Mouse (Mus musculus): Measurements from ENCODE around the gene Man1c1. TPM values are rescaled to one million over a fixed set of nuclear protein-coding genes. Genes with fewer than 3 reads are reported as not detected.
A peak's percentile ranks its signal among the peaks of the same experiment; 100 is the strongest.

Gene Man1c1
- polyA plus RNA-seq, 1 experiment from 2014 or later = 2.6 TPM

GRCm38 (mm10) chr4:134631471-134632130 lies 72.5 kb downstream of the Man1c1 start:
- Histone ChIP-seq H3K4me3 (ENCODE audit: low read depth, low read length) (no peak overlapping the region), H3K27me3 (ENCODE audit: control insufficient read depth, insufficient read depth, low read length) (no peaks in the 10 kb centered on the region), H3K9ac (ENCODE audit: low read length) (no peak overlapping the region), H3K9me3 (ENCODE audit: control insufficient read depth, low read length) (no peaks in the 10 kb centered on the region), H3K36me3 (ENCODE audit: control insufficient read depth, insufficient read depth, low read length) (no peaks in the 10 kb centered on the region), H3K27ac (replicated peaks; ENCODE audit: low read depth, low read length) (no peak overlapping the region), H3K4me1 (ENCODE audit: control insufficient read depth, insufficient read depth, low read length) (peaks cover 3% of the 10 kb centered on the region; the same call in 1 of the 2 replicates), H3K4me2 (ENCODE audit: low read depth, severe bottlenecking) (no peak overlapping the region)
- WGBS = 79% methylated on average over 14 of the region's 14 CpGs
- DNase-seq (ENCODE audit: low spot score) = no peak
- ATAC-seq (ENCODE audit: insufficient number of reproducible peaks, low FRiP score, low TSS enrichment, low read depth) = no peak

- Histone ChIP-seq H3K36me3 (ENCODE audit: control insufficient read depth, insufficient read depth, low read length) (no peaks in the 10 kb centered on the region), H3K4me1 (ENCODE audit: control insufficient read depth, insufficient read depth, low read length) (peaks cover 8% of the 10 kb centered on the region), H3K27me3 (ENCODE audit: control insufficient read depth, insufficient read depth, low read length) (no peaks in the 10 kb centered on the region), H3K9ac (ENCODE audit: low read length) (no peak overlapping the region), H3K27ac (replicated peaks; ENCODE audit: low read depth, low read length) (no peak overlapping the region), H3K4me2 (ENCODE audit: low read depth, severe bottlenecking) (no peak overlapping the region), H3K9me3 (ENCODE audit: control insufficient read depth, low read length) (no peaks in the 10 kb centered on the region), H3K4me3 (ENCODE audit: low read depth, low read length) (no peak overlapping the region)
- ATAC-seq (ENCODE audit: insufficient number of reproducible peaks, low FRiP score, low TSS enrichment, low read depth) (no peak), DNase-seq (ENCODE audit: low spot score) (no peak)
- 83% methylated on average over 10 of the region's 10 CpGs for WGBS
These were observed 75.3 kb downstream of the Man1c1 start for GRCm38 (mm10) chr4:134628575-134629384.

DNA sequence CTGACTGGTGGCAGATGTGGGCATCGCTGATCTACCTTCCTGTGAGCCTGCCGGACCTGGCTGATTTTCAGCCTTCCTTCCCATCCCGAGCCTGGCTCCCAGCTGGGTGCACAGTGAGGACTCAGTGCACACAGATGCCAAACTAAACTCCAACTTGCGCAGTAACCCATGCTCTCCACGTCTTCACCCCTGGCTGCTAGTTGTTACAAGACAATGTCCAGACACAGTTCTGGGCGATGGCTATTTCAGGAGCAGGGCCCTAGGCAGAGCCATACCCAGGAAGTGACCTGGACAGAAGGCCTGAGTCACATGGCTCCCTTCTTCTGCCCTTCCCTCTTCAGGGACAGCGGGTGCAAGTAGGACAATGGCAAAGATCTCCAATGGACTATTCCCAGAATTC lies 76.0 kb downstream of the Man1c1 start:
- H3K4me1 ChIP-seq (ENCODE audit: control insufficient read depth, insufficient read depth, low read length) = peaks cover 7% of the 10 kb centered on the region; the same call in 1 of the 2 replicates
- H3K4me2 ChIP-seq (ENCODE audit: low read depth, severe bottlenecking) = no peak overlapping the region
- no peak overlapping the region for H3K4me3 ChIP-seq (ENCODE audit: low read depth, low read length)
- no peaks in the 10 kb centered on the region for H3K36me3 ChIP-seq (ENCODE audit: control insufficient read depth, insufficient read depth, low read length)
- WGBS = 71% methylated on average over 7 of the region's 7 CpGs
- ATAC-seq (ENCODE audit: insufficient number of reproducible peaks, low FRiP score, low TSS enrichment, low read depth) = no peak
- no peaks in the 10 kb centered on the region for H3K27me3 ChIP-seq (ENCODE audit: control insufficient read depth, insufficient read depth, low read length)
- H3K9me3 ChIP-seq (ENCODE audit: control insufficient read depth, low read length) = no peaks in the 10 kb centered on the region
- no peak overlapping the region for H3K27ac ChIP-seq (replicated peaks; ENCODE audit: low read depth, low read length)
- H3K9ac ChIP-seq (ENCODE audit: low read length) = no peak overlapping the region
- DNase-seq (ENCODE audit: low spot score) = no peak

GRCm38 (mm10) chr4:134626883-134627282 lies 77.2 kb downstream of the Man1c1 start:
- no peaks in the 10 kb centered on the region for H3K9me3 ChIP-seq (ENCODE audit: control insufficient read depth, low read length)
- no peaks in the 10 kb centered on the region for H3K27me3 ChIP-seq (ENCODE audit: control insufficient read depth, insufficient read depth, low read length)
- peaks cover 7% of the 10 kb centered on the region; the same call in 1 of the 2 replicates for H3K4me1 ChIP-seq (ENCODE audit: control insufficient read depth, insufficient read depth, low read length)
- ATAC-seq (ENCODE audit: insufficient number of reproducible peaks, low FRiP score, low TSS enrichment, low read depth) = no peak
- no peak overlapping the region for H3K27ac ChIP-seq (replicated peaks; ENCODE audit: low read depth, low read length)
- no peak overlapping the region for H3K9ac ChIP-seq (ENCODE audit: low read length)
- WGBS = 81% methylated on average over 2 of the region's 2 CpGs
- DNase-seq (ENCODE audit: low spot score) = no peak
- H3K4me3 ChIP-seq (ENCODE audit: low read depth, low read length) = no peak overlapping the region
- no peaks in the 10 kb centered on the region for H3K36me3 ChIP-seq (ENCODE audit: control insufficient read depth, insufficient read depth, low read length)
- H3K4me2 ChIP-seq (ENCODE audit: low read depth, severe bottlenecking) = no peak overlapping the region

DNA sequence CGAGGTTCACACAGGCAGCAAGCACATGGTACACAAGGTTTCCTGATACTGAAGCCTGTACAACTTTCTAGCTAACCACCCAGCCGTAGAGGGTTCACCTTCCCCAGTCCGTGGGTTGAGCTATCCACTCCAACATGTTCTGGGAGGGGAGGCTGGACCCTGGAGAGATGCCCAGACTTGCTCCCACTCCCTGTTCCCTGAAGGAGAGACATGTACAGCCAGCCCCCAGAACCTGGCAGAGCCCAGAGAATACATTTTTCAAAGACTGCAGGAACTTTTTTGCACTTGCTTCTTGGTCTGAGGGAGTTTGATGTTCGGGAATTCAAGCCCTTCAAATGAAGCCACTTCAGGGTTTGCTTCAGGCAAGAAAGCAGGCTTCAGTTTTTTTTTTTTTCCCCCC lies 77.7 kb downstream of the Man1c1 start:
- Histone ChIP-seq H3K36me3 (ENCODE audit: control insufficient read depth, insufficient read depth, low read length) (no peaks in the 10 kb centered on the region), H3K27ac (replicated peaks; ENCODE audit: low read depth, low read length) (no peak overlapping the region), H3K4me2 (ENCODE audit: low read depth, severe bottlenecking) (no peak overlapping the region), H3K27me3 (ENCODE audit: control insufficient read depth, insufficient read depth, low read length) (no peaks in the 10 kb centered on the region), H3K9ac (ENCODE audit: low read length) (no peak overlapping the region), H3K4me1 (ENCODE audit: control insufficient read depth, insufficient read depth, low read length) (peaks cover 7% of the 10 kb centered on the region; the same call in 1 of the 2 replicates), H3K9me3 (ENCODE audit: control insufficient read depth, low read length) (no peaks in the 10 kb centered on the region), H3K4me3 (ENCODE audit: low read depth, low read length) (no peak overlapping the region)
- no peak for ATAC-seq (ENCODE audit: insufficient number of reproducible peaks, low FRiP score, low TSS enrichment, low read depth)
- no peak for DNase-seq (ENCODE audit: low spot score)
- WGBS = 80% methylated on average over 4 of the region's 4 CpGs

DNA sequence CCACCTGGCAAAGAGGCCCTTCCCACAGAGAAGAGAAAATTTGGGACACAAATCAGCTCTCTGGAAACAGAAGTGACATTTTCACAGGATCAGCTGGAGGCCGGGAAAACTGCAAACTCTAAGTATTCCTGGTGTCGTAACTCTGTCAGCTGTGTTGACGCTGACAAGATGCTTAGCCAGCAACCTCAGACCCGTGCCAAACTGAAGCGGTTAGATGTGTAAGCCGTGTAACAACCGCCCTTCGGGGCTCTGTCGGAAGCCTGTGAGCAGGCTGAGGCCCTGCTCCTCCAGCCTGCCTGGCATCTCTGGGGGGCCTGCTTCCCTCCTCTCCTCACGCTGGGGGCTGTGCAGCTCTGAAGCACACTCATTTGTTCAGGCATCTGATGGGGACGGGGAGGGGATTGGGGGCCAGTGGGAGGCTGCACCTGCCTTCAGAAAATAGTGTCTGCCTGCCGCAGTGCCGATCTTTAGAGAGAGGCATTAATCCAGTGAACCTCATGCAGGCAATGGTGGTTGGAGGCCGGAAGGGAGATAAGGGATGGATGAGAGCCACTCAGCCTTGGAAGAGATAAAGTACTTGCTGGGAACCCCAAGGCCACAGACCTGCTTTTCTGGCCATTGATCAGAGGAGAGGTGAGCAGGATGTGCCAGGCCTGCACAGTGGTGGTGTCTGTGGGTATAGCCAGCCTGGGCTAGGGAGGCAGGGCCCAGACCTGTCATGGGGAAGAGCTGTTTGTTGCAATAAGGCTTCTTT lies 79.8 kb downstream of the Man1c1 start:
- Histone ChIP-seq H3K9ac (ENCODE audit: low read length) (0 out of 2 replicates have a peak overlapping the region, but pooled peaks have one; percentile 35), H3K27ac (replicated peaks; ENCODE audit: low read depth, low read length) (no peak overlapping the region), H3K4me1 (ENCODE audit: control insufficient read depth, insufficient read depth, low read length) (peaks cover 7% of the 10 kb centered on the region; the same call in 1 of the 2 replicates), H3K4me2 (ENCODE audit: low read depth, severe bottlenecking) (no peak overlapping the region), H3K27me3 (ENCODE audit: control insufficient read depth, insufficient read depth, low read length) (no peaks in the 10 kb centered on the region), H3K9me3 (ENCODE audit: control insufficient read depth, low read length) (no peaks in the 10 kb centered on the region), H3K36me3 (ENCODE audit: control insufficient read depth, insufficient read depth, low read length) (no peaks in the 10 kb centered on the region), H3K4me3 (ENCODE audit: low read depth, low read length) (no peak overlapping the region)
- ATAC-seq (ENCODE audit: insufficient number of reproducible peaks, low FRiP score, low TSS enrichment, low read depth) (no peak), DNase-seq (ENCODE audit: low spot score) (no peak)
- 47% methylated on average over 14 of the region's 14 CpGs for WGBS

GRCm38 (mm10) chr4:134621695-134622094 lies 82.4 kb downstream of the Man1c1 start:
- Histone ChIP-seq H3K27me3 (ENCODE audit: control insufficient read depth, insufficient read depth, low read length) (no peaks in the 10 kb centered on the region), H3K9me3 (ENCODE audit: control insufficient read depth, low read length) (no peaks in the 10 kb centered on the region), H3K4me2 (ENCODE audit: low read depth, severe bottlenecking) (no peak overlapping the region), H3K9ac (ENCODE audit: low read length) (no peak overlapping the region), H3K4me1 (ENCODE audit: control insufficient read depth, insufficient read depth, low read length) (peaks cover 7% of the 10 kb centered on the region; the same call in 1 of the 2 replicates), H3K36me3 (ENCODE audit: control insufficient read depth, insufficient read depth, low read length) (no peaks in the 10 kb centered on the region), H3K4me3 (ENCODE audit: low read depth, low read length) (no peak overlapping the region), H3K27ac (replicated peaks; ENCODE audit: low read depth, low read length) (no peak overlapping the region)
- DNase-seq (ENCODE audit: low spot score) (no peak), ATAC-seq (ENCODE audit: insufficient number of reproducible peaks, low FRiP score, low TSS enrichment, low read depth) (no peak)
- WGBS = 80% methylated on average over 9 of the region's 9 CpGs

GRCm38 (mm10) chr4:134620246-134620645 lies 83.8 kb downstream of the Man1c1 start:
- Histone ChIP-seq H3K4me1 (ENCODE audit: control insufficient read depth, insufficient read depth, low read length) (peaks cover 7% of the 10 kb centered on the region; the same call in 1 of the 2 replicates), H3K4me3 (ENCODE audit: low read depth, low read length) (no peak overlapping the region), H3K36me3 (ENCODE audit: control insufficient read depth, insufficient read depth, low read length) (no peaks in the 10 kb centered on the region), H3K27ac (replicated peaks; ENCODE audit: low read depth, low read length) (no peak overlapping the region), H3K4me2 (ENCODE audit: low read depth, severe bottlenecking) (no peak overlapping the region), H3K27me3 (ENCODE audit: control insufficient read depth, insufficient read depth, low read length) (no peaks in the 10 kb centered on the region), H3K9ac (ENCODE audit: low read length) (no peak overlapping the region), H3K9me3 (ENCODE audit: control insufficient read depth, low read length) (no peaks in the 10 kb centered on the region)
- ATAC-seq (ENCODE audit: insufficient number of reproducible peaks, low FRiP score, low TSS enrichment, low read depth) (no peak), DNase-seq (ENCODE audit: low spot score) (no peak)
- 94% methylated on average over 8 of the region's 8 CpGs for WGBS

All from limb, embryonic 11.5 days (tissue).